Mouse (Mus musculus): Measurements from ENCODE around the gene Dtnbp1.

Dtnbp1 gene

DNA sequence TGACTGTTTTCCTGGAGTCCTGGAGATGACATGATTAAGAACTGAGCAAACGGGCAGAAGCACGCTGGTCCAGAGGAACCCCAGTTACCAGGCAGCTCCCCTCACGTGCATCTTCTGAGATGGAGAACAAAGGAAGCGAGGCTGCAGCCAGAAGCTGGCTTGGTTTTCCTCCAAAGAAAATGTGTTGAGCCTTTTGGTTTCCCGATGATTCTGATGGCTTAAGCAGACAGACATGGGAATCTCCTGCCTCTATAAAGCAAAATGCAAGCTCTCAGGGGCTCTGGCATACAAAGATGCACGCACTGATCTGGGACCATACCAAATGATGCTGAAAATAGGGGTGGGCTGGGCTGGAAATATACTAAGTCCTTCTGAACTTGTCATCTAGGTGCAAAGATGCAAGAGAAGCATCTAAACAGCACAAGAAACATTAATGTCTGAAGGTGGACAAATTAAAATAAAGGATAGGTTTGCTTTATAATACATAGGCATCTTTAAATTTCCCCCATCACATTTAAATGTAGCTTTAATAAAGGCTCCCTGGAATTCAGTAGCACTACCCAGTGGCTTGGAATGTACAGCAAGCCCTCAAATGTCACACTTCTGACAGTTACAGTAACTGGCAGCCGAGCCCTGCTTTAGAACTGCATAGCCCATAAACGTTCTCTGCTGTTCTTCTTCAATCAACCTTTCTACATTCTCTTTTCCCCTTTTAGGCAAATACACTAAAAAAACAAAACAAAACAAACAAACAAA, 54.9 kb downstream of the Dtnbp1 start:
- no peak for DNase-seq

DNA sequence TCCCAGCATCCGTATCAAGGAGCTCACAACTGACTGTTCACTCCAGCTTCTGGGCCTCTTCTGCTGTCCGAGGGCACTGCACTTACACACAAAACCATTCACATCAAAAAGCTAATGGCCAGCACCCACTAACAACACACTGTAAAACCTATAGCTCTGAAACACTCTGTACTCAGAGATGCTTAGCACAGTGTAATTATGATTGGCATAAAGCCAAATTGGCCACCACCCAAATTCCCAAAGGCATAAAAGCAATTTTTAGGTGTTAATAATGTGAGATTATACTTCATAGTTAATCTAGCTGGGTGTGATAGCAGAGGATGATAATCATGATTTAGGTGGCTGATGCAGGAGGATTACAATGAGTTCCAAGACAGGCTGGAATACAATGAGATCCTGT, 58.3 kb downstream of the Dtnbp1 start:
- DNase-seq, result no peak

DNA sequence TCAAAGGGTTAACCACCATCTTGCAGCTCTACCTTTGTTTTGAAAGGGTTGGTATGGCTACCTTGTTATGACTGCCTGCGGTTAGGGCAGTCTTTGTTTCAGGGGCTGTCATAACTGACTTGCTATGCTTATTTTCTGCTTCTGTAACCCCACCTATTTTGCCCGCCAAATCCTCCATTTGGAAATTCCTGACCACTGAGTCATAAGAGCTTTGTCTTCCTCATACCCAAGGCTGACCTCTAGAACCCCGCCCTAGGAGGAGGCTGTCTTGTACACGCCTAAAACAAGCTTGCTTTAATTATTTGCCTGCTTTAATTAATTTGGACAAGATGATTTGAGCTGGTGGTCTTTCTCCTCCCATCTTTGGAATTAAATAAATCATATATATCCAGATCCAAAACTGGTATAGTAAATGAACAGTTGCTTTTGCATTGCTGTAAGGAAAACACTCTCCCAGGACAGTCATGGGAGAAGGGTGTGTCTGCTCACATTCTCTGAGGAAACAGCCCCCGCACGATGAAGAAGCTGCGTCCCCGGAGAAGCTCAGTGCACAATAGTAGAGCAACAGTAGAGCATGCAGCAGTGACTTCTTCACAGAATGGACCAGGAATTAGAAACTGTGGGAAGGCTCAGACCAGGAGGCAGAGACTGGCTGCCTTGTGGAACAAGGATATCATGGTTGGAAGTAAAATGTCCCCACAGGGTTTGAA, 62.5 kb downstream of the Dtnbp1 start:
- no peak for DNase-seq

DNA sequence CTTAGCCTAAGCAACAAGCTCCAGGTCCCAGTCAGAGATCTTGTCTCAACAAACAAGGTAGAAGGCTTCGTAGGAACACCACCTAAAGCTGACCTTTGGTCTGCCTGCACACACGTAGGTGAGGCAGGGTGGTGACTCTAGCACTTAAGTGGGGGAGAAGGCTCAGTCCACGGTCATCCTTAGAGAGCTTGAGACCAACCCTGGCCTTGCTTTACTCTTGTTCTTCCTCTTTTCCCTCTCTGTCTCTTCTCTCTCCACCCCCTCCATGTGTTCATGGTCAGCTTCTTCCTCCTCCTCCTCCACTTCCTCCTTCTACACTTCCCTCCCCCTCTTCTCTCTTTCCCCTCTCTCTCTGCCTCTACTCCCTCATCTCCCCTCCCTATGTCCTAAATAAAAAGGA, 64.3 kb downstream of the Dtnbp1 start:
- DNase-seq, result no peak

DNA sequence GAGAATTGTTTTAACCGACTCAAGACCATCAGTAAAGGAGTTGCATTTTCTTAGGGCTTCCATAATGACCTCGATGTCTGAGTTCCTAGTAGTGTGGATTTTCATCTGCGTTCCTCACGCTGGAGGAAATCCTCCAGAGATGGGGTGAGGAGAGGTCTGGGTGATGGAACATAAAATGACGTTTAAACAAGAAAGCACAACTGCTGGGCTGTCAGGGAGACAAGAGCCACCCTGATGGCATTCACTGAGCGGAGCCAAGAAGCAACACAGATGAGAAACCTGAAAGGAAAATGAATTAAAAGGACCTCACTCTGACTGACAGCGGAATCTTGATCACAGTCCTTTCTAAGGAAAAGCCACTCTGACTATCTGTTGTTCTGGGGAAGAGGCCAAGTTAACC, 68.4 kb downstream of the Dtnbp1 start:
- DNase-seq, result no peak

DNA sequence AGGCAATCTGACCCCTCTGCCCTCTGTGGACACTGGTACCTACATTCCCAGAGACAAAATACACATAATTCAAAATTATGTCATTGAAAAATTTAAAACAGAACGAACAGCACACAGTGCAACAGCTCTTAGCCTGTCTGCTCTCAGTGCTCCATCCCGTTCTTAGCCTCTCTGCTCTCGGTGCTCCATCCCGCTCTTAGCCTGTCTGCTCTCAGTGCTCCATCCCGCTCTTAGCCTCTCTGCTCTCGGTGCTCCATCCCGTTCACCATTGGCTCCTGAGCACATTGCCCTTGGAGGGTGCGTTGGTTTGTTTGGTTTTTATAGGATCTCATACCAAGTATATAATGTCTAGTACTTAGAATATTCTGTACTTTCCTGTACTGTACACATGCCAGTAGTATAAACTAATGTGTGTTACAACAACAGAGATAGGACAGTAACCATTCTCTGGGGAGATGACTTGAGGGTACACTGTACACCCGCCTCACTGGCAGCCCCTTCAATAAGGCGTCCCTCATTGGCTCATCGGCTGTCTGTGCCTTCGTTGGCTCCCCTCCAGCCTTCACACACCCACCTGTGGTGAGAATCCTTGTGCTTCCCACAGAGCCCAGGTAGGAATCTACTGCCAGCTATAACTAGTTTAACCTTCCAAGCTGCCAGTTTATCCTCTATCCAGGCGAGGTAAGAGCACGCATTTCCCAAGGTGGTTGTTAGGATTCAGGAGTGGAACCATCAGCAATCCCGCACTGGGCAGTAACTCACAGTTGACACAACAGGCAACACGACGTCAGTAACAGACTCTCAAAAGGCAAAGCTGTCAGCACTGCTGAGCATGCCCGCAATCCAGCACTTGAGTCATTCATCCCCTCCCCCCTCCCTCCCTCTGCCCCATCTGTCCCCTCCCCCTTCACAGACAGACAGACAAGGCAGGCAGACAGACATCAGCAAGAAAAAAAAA, 69.4 kb downstream of the Dtnbp1 start:
- no peak for DNase-seq

DNA sequence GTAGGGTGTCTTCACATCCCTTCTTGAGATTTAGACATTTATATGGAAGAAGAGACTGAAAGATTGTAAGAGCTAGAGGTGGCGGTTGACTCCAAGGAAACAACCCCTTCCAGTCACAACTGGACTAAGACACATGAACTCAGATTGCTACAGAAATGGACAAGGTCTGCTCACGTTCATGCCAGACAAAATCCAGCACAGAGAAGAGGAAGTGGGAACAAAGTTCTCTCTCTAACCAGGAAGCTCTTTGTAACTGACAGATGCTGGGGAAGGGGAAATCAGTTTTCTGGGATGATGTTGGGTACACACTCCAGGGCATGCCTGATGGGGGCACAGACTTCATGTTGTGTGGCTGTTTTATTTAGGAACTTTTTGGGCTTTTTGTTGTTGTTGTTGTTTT, 75.6 kb downstream of the Dtnbp1 start:
- no peak for DNase-seq

DNA sequence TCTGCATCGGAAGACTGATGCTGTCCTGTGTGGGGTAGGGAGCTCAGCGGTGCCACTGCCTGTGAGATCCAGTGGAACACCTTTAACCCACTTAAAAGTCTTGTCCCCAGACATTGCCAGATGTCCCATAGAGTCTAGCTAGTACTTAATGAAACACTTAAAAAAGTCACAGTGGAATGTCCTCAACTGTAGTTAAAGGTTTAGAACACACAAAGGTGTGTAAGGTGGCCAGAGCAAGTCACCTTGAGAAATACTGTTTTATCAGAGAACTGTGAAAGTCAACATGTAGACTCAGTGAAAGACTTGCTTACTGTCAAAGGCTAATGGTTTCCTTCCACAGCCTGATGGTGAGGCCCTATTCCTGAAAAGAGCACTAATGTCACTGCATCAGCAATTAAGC, 76.8 kb downstream of the Dtnbp1 start:
- DNase-seq, result no peak

DNA sequence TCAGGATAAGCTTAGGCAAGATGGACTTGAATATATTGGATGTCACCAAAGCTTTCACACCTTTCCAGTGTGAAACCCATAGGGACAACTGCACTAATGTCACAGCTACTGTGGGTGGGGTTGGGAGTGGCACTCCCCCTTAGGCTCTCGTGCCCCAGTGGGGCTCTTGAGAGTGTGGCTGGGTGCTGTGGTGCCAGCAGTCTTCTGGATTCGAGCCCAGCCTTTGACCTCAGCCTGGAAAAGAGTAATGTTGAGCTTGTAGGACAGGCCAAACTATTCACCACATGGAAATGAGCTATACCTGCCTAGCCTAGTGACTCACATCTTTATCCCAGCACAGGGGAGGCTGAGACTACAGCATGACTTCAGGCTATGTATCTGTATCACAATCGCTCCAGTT, 77.9 kb downstream of the Dtnbp1 start:
- no peak for DNase-seq

DNA sequence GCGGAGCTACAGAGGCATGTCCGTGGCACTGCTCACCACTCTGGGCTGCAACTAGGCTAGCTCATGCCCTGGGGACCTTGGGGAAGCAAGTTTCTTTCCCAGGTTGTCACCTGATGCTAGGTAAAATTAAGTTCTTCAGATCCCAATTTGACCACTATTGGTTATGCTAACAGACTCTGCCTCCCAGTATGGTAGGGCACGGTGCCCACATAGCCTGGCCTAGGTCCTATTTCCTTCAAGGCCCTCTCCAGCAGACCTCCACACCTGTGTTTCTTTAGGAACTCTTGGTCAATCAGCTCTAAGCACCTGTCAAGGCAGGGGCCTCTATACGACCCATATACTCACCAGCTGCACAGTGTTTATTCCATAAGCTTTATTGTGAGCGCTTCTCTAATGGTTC, 80.2 kb downstream of the Dtnbp1 start:
- DNase-seq, result no peak

DNA sequence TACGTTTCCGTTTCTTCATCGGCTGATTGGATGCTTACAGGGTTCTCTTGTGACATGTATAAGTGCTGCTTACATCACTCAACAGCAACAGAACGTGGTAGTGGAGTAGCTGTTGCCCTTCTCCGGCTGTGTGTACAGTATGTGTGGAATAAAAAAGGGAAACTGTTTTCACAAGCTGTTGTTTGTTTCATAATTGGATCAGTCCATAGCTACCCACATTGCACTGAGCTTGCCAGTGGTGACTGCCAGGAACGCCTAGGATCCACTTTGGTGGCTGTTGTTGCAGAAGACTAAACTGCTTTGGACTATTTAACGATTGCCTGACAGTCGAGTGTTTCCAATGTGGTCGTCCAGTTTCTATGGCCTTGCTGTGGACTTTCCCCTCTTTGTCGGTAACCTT, 80.9 kb downstream of the Dtnbp1 start:
- DNase-seq, result no peak

DNA sequence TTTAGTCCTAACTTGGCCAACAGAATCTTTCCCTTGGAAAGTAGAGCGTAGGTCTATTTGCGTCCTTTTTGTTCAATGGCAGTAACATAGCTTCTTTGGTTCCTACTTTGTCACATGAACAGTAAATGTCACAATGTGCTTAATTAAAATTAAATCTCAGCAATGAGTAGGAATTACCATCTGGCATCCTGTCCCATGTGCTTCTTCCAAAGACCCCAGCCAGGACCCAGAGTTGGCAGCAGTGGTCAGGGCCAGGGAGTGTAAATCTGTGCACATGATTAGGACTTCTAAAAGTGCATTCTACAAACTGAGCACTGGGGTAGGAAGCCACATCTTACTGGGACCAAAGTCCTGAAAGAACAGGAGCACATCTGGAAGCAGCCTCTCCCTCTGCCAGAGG, 83.7 kb downstream of the Dtnbp1 start:
- no peak for DNase-seq

DNA sequence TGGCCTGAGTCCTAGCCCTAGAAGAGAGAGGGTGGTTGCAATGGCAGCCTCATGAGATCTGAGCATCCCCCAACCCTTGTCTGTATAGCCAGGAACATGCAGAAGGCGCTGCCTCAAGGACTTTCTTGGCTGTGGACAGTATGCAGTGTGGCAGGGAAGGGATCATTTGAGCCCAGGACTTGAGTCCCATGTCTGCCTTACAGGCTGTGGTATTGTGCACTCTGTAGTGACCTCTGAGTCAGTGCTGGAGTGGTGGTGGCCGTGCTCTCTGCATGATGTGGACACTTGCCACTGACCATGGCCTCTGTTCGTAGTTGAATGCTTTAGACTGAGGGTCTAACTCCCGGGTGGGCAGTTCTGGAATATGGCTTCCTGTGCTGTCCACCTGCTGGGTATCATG, 84.7 kb downstream of the Dtnbp1 start:
- no peak for DNase-seq

DNA sequence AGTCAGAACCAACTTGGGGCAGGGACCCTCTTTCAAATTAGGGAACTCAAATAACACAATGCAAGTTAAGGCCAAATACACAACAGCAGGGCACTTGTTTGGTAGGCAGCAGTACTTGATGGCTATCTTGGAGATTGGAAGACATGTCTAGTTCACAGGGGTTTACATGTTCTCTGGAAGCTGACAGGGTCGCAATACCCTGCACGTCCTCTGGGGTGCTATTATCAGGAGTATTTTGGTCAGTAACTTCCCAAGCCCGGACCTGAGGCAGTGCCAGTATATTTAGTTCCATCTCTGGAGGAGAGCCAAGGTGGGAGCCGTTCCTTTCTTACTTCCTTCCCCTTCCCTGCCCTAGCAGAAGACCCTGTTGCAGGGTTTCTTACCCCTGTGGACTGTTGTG, 86.0 kb downstream of the Dtnbp1 start:
- no peak for DNase-seq

DNA sequence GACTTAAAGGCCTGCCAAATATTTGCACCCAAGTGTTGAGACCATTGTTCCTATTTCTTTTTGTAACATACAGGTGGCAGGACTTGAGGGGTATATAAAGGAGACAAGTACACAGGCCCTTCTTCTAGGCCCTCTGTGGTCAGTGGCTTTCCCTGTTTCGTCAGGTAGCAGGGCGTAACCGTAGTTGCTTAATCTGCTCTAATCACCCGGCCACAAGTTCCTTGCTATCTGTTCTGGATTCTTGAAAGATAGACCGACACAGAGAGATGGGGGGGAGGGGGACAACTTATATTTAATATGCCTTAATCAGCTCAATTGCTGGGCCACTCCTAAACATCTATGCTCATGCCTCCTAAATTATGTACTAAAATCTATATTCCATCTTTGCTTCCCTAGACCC, 86.6 kb downstream of the Dtnbp1 start:
- DNase-seq, result no peak

DNA sequence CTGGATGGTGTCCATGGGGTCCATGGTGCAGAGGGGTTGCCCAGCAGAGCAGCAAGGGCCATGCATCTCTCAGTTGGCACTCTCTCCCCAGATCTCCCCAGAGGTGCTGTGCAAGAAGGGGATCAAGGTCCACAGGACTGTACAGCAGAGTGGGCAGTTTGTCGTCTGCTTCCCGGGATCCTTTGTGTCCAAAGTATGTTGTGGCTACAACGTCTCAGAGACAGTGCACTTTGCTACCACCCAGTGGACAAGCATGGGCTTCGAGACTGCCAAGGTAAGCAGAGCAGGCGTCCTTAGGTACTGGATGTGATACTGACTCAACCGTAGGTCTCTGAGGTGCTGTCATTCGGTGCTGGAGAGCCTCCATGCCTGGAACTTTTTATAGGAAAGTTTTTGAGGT, 88.4 kb downstream of the Dtnbp1 start:
- DNase-seq, result no peak

DNA sequence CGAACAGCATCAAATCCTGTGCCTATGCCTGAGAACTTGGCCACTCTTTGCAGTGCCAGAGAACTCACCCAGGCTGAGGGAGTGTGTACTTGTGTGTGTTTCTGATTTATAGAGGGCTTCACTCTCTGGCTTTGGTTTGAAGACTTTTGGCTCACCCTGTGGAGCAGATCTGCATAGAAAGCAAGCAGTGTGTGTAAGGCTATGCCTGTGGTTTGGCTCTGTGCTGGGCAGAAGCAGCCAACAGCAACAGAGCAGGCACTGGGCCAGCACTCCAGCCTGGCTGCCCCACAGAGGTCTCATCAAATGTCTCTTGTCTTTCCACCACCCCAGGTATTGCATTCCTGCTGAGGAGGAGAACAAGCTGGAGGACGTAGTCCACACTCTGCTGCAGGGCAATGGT, 89.1 kb downstream of the Dtnbp1 start:
- no peak for DNase-seq

DNA sequence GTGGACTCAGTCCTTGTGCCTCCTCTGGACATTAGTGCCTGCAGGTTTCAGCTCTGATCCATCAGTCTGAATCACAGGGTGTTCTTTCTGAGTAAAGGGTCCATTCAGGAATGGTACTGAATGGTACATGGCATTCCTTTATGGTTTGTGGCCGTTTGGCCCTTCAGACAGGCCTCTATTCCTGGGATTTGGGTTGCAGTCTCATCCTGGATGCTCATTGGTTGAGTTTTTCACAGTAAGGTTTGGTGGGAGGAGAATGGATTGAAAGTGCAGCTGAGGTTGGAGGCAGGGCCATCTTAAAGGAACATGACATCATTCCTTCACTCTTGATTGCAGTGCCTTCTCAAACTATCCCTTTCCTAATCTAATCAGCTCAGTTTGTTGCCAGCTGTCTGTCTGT, 93.2 kb downstream of the Dtnbp1 start:
- DNase-seq, result no peak

DNA sequence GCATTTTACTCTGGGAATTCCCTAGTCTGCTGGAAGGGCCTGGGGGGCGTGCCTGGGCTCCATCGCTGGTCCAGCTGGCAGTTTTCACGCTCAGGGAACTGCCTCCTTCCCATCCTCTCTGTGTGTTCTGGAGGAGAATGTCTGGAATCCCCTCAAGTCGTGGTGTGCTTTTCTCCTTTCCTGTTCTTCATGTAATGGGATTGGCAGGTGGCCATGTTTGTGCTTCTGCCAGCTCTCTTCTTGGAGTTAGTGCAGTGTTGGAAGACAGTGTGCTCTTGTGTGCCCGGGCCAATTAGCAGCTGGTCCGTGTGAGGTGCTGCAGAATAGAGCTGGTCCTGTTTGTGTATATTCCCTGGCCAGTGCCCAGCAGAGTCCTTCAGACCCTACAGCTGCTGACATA, 94.2 kb downstream of the Dtnbp1 start:
- DNase-seq, result no peak

DNA sequence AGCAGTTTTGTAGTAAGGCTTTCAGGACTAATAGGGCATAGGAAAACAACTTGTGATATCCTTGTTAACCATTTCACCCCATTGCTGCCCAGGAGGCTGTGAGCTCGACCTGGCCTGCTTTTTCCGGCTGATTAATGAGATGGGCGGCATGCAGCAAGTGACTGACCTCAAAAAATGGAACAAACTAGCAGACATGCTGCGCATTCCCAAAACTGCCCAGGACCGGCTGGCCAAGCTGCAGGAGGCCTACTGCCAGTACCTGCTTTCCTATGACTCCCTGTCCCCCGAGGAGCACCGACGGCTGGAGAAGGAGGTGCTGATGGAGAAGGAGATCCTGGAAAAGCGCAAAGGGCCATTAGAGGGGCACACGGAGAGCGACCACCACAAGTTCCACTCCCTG, 95.8 kb downstream of the Dtnbp1 start:
- no peak for DNase-seq

DNA sequence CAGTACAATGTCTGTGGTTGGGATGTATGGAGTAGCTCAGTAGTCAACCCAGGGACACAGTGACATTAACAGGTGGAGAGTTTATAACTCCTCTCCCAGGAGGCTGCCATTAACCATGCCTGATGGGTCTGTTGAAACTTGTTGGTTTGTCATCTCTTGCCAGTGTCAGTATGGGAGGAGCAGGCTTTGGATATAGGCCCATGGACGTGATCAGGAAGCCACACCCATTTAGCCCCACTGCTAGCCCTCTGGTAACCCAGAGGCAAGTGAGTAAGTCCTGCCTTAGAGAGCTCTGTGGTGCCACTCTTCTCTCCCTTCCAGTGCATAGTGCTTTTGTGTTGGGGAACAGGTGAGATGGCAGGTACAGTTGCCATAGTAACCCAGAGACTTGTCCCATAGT, 97.7 kb downstream of the Dtnbp1 start:
- DNase-seq, result no peak

DNA sequence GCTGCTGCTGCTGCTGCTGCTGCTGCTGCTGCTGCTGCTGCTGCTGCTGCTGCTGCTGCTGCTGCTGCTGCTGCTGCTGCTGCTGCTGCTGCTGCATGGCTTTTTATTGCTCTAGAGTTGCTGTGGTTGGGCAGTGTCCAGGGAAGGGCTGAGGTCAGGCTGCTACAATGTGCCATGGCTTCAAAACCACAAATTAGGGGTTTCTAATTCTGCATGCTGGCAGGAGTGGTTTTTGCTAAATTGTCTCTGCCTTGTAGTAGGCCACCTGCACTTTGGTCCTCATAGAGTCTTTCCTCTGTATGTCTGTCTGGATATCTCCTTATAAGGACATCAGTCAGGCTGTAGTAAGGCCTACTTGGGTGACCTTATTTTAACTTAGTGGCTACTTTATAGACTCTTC, 98.5 kb downstream of the Dtnbp1 start:
- no peak for DNase-seq

DNA sequence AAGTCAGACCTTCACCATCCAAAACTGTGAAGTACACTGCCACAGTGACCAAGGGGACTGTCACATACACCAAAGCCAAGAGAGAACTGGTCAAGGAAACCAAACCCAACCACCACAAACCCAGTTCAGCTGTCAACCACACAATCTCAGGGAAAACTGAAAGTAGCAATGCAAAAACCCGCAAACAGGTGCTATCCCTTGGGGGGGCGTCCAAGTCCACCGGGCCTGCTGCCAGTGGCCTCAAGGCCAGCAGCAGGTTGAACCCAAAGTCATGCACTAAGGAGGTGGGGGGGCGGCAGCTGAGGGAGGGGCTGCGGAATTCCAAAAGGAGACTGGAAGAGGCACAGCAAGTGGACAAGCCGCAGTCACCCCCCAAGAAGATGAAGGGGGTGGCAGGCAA, 99.6 kb downstream of the Dtnbp1 start:
- no peak for DNase-seq

DNA sequence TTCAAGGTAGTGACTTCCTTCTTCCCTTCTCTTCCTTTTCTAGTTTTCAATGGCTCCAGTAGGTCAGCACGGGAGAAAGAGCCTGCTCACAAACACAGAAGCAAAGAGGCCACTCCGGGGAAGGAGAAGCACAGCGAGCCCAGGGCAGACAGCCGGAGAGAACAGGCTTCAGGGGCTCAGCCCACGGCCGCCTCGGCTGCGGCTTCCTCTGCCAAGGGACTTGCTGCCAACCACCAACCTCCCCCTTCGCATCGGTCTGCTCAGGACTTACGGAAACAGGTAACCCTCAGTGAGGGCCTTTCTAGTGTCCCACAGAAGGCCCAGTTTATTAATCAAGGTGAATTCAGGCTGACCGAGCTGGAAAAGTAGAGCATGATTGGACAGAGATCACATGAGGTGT, 105.7 kb downstream of the Dtnbp1 start:
- no peak for DNase-seq

Data from thymus, postnatal 25 days (tissue).